Mouse (Mus musculus) yolk sac, embryonic 10.5 days (tissue): Measurements from ENCODE around the gene 0610030E20Rik.
A peak's percentile ranks its signal among the peaks of the same experiment; 100 is the strongest.

ENCODE experiments used
- DNase-seq: peaks from one replicate; pipeline ENCODE4 v3.0.0-alpha.2; 2017; ENCODE audit warnings: low spot score

Gene 0610030E20Rik

GRCm38 (mm10) chr6:72350214-72350613, 3.1 kb downstream of the 0610030E20Rik start:
- no peak for DNase-seq

DNA sequence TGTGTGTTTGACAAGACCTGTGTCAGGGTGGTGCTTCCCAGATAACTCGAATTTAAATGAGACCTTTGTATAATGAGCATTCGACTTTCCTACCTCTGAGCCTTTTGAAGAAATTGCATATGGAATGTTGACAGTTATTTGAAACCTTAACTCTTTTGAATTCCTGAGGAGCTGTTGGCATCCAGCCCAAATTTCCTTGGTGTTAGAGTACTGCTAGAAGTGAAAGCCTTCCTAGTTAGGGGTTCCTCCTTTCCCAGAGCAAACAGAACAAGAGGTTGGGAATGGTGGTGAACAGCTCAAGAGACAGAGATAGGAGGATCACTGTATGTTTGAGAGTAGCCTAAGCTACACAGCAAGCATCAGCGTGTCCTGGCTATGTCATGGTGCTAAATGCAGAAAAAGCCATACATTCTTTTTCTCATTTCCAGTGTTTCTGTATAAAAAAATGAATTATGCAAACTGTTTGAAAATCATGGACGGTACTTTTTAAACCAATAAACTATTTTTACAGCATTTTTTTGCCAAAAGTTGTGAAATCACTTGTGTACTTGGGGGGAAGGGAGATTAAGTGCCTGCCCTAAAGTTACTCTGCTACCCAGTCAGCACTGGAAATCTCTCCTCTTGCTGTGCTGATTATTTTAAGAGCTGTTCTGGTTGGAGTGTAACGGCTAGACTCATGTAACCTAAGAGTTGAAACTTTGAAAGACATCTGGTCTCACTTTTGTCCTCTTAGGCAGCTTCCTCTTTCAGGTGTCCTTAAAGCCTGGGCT, 5.7 kb downstream of the 0610030E20Rik start:
- DNase-seq, result no peak

DNA sequence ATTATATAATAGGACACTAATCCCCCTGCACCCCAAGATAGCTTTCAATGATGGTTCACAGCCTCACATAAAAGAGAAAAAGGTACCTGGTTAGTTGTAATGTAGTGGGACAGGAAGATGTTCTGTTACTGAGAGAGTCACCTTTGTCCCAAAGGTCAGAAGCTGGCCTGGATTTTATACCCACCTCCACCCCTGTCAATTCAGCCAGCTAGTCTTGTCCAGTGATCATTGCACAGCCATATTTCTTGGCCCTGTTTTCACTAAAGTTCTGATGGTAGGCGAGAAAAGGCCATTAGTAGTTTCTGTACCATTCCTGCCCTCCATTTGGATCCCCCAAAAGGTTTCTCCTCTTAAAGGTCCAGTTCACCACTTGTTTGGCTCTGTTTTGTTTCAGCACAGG, 6.9 kb downstream of the 0610030E20Rik start:
- no peak for DNase-seq

DNA sequence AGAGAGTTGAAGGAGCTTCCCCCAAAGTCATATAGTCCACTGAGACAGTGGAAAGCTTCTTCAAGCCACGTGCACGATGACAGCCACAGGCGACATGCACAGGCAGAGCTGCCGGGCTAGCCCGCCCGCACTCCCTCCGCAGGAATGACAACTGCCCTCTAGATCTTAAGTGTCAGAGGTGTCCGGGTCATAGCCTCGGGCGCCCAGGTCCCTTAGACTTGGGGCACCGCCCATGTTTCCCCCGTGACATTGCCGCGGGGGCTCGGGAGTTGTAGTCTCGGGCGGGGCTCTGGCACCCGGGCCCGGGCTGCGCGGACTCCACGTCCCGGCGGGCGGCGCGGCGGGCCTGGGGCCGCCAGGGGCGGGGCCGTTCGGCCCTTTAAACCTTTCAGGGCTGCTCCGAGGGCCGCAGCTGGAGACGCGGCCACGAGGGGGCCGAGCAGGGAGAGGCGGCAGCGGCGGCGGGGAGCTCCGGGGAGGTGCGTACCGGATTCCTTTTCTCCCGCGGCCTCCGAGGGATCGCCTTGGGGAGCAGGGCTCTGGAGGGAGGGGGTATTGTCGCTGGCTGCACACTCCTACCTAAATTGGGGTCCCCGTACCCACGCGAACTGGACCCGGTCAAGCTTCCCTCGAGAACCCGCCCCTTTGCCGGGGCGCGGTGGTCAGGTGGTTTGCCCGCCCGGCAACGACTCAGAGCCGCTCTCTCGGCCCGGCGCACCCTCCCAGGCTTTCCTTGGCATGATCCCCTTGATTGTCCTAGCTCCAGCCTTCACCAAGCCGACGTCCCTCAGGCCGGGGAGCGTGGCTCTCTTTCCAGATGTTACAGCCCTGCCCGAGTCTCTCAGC, 8.2 kb downstream of the 0610030E20Rik start, which contains the start of gene Tmem150a:
Gene Tmem150a (plus strand): TSS at position 382 of the 846 bp plus-strand sequence.
- peak; percentile 93 for DNase-seq

DNA sequence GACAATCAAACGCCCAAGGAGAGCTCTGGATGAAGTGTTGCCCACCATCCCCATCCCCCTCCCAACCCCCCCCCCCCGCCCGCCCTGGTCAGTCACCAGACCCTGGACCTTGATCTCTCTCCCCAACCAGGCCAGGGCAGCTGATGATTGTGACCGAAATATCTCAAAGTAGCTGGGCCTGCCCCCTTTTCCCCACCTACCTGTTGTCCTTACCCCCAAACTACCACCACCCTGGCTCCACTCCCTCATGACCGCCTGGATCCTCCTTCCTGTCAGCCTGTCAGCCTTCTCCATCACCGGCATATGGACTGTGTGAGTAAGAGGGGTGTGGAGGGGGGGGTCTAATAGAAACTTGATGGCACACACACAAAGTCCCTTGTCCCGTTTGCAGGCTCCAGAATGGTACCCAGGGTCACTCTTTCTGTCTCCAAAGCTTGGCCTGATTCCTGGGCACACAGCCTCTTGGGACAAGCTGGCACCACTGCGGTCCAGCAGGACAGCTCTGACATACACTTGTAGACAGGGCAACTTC, 8.9 kb downstream of the 0610030E20Rik start:
- peak; percentile 72 for DNase-seq

DNA sequence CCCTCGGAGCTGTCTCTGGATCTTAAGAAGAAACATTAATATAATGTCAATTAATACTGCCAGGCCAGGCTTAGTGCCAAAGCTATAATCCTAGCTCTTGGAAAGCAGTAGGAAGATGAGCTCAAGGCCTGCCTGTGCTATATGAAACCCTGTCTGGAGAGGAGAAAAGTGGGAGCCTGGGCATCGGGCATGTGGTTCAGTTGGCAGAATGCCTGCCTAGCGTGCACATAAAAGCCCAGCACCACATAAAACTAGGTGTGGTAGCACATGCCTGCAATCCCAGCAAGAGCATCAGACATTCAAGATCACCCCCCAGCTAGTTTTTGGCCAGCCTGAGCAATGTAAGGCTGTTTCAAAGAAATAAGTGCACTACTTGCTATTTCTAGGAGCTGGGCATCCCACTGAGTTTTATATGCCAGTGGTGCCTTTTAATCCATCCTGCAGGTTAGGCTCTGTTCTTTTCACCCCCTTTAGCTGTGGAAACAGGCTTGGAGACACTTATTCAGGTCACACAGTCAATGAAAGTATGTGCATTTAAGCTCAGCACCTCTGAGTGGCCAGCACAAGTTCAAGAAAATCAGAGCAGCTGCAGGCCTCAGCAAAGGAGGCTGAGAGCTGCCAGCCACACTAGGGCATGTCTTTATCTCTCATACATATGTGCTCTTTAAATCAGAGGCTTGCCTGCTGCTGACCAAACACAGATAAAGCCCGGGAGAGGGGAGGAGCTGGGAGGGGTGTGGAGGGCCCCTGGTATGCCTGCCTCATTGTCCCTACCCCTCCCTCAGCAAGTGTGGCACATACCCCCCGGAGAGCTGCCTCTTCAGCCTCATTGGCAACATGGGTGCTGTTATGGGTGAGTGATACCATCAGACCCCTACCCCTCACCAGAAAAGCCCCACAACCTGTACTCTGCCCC, 10.3 kb downstream of the 0610030E20Rik start:
- peak; percentile 63 for DNase-seq

DNA sequence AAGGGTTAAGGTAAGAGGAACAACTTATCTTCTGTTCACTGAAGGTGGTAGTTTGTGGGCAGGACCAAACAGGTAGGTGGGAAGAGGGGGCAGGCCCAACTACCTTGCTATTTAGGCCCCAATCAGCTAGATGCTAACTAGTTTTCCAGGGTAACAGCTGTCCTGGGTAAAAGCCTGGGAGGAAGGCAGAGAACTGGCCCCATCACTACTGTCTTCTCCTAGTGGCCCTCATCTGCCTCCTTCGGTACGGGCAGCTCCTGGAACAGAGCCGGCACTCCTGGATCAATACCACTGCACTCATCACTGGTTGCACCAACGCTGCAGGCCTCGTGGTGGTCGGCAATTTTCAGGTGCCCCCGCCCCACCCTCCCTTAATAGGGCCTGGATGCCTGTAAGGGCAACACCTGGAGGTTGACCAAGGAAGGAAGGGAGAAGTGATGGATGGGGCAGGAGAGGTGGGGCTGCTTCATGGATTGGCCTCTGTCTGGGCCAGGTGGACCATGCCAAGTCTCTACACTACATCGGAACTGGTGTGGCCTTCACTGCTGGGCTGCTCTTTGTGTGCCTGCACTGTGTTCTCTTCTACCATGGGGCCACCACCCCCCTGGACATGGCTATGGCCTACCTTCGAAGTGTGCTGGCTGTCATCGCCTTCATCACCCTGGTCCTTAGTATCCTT, 11.1 kb downstream of the 0610030E20Rik start:
- DNase-seq, result no peak

GRCm38 (mm10) chr6:72359343-72359742, 12.2 kb downstream of the 0610030E20Rik start:
- DNase-seq, result peak; percentile 55

GRCm38 (mm10) chr6:72359891-72360598, 12.9 kb downstream of the 0610030E20Rik start:
- DNase-seq, result peak; percentile 64

- peak; percentile 82 for DNase-seq
Measured at GRCm38 (mm10) chr6:72360599-72360935, 13.4 kb downstream of the 0610030E20Rik start.

GRCm38 (mm10) chr6:72361121-72361551, 14.0 kb downstream of the 0610030E20Rik start:
- no peak for DNase-seq

GRCm38 (mm10) chr6:72362132-72363028, 15.3 kb downstream of the 0610030E20Rik start:
- peak; percentile 97 for DNase-seq

DNA sequence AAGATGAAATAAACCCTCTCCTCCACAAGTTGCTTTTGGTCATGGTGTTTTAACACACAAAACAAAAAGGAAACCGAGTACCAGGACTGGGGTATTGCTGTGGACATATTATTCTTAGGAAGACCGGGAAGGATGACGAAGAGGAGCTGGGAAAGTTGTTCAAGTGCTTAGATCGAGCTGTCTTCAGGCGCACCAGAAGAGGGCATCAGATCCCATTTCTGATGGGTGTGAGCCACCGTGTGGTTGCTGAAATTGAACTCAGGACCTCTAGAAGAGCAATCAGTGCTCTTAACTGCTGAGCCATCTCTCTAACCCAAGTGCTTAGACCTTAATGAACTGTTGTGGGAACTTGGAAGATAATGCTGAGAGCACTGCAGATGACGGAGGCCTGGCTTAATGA, 16.9 kb downstream of the 0610030E20Rik start:
- no peak for DNase-seq

DNA sequence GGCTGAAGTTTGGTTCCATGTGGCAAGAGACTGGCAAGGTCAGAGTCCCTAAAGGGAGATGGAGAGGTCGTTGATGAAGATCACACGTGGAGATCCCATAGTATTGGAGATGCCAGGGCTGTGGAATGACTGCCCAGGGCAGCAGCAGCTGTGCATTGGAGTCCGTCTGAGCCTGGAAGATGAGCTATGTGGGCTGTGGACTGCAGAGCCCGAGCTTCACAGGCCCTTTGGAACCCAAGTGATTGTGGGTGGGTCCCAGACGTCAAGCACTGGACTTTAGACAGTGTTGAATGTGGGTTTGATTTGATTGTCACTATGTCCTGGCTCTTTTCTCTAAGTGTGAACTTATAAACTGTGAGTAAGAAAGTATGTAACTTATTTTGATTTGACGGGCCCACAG, 17.9 kb downstream of the 0610030E20Rik start:
- DNase-seq, result no peak

- DNase-seq, result no peak
Measured at GRCm38 (mm10) chr6:72366304-72366703, 19.2 kb downstream of the 0610030E20Rik start.

- DNase-seq, result no peak
Measured at GRCm38 (mm10) chr6:72366844-72367443, 19.8 kb downstream of the 0610030E20Rik start, which contains the start of gene Rnf181. Gene Rnf181, minus strand, starts transcription at chr6:72366956.

GRCm38 (mm10) chr6:72367460-72367974, 20.4 kb downstream of the 0610030E20Rik start:
- DNase-seq, result no peak

- DNase-seq, result no peak
Measured at GRCm38 (mm10) chr6:72369557-72369956, 22.4 kb downstream of the 0610030E20Rik start.

DNA sequence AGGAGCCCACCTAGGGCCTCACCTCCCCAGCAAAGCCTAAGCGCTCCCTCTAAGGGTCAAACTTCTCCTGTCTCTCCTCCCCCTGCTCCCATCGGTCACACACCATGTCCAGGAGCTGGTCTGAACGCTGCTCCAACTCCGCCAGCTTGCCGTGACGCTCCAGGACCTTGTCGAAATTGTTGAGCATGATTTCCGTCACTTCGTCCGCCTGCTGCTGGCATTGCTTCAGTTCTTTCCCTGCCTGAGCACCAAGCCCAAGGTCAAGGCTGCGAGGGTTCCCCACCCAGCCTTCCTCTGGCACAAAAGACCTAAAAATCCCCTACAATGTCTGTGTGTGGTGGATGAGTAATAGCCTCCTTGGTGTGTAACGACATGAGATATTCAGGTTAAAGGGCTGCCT, 23.0 kb downstream of the 0610030E20Rik start:
- no peak for DNase-seq
